Mouse (Mus musculus): Measurements from ENCODE around the gene Cidec.
A peak's percentile ranks its signal among the peaks of the same experiment; 100 is the strongest.

Gene Cidec

DNA sequence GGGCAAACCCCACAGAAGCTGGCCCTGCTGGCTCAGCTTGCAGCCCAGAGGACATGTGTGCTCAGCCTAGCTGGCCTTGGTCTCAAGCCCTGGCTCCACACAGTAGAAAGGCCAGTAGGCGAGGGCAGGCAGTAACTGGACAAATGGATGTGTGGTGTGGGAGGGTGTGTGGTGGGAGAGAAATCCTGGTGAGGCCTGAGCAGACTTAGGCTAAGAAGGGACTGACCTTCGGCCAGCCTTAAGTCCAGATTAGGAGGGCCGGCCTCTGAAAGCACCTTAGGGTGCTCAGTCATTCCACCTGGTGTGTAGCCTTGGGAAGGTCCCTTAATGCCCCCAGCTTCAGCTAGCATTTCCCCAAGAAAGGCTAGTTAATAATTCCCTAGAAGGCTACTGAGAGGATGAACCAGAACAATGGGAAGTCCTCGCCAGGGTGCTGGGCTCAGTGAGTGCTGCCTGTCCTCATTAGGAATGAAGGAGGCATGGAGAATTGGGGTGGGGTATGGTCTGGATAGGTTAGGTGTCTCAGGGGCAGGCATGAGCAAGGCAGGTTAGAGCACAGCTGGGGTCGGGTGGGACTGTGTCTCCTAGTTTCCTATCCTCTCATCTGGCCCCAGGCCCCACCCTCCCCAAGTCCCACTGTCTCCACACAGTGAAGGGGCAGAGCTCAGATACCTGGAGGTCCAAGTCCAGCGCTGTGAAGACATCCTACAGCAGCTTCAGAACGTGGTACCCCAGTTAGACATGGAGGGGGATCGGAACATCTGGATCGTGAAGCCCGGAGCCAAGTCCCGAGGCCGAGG lies 30.7 kb downstream of the Cidec start:
- no peak for DNase-seq

DNA sequence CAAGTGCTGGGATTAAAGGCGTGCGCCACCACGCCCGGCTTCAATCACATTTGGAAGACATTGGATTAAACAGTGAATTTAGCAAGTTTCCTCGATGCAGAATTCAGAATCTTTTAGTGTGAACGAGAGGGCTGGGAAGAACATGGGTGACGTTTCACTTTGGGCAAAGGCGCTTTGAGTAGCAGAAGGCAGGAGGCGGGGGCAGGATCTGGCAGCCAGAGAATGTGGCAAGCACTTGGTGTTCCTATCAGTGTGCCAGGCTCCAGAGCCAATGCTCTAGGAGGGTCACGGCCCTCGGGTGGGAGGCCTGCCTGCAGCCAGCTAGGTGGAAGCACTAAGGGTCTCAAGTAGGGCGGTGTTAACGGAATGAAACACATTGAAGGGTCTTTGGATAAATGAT lies 33.5 kb downstream of the Cidec start:
- DNase-seq, result no peak

DNA sequence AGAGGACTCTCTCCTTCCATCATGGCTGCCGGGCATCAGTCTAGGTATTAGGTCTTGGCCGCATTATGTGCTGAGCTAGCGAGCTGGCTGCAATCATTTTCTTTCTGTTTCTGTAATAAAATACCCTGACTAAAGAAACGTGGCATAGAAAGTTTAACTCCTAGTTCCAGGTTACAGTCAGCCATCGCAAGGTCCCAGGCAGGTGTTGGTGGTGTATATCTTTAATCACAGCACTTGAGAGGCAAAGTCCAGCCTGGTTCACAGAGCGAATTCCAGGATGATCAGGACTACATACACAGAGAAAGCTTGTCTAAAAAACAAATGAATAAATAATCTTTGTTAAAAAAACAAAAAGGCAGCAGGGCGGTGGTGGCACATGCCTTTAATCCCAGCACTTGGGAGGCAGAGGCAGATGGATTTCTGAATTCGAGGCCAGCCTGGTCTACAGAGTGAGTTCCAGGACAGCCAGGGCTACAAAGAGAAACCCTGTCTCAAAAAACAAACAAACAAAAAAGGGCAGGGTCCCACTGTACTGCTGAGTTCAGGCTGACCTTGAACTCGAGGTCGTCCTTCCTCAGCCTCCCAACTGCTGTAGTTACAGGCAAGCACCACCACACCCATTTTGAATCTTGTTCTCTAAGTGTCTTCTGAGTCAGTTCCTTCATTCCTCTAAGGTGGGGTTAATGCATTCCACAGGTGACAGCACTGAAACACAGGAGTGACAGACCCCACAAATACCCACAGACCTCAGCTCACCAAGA lies 39.1 kb downstream of the Cidec start:
- no peak for DNase-seq

DNA sequence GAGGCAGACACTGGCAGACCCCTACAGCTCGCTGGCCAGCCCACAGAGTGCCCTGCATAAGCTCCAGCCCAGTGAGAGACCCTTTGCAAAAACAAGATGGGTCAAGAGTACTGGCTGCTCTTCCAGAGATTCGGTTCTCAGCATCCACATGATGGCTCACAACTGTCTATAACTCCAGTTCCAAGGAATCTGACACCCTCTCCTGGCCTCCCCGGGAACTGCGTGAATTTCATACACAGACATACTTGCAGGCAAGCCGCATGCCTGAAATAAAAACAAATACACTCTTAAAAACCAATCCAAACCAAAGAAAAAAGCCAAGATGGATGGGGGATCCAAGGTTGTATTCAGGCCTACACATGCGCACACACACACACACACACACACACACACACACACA lies 40.1 kb downstream of the Cidec start:
- no peak for DNase-seq

DNA sequence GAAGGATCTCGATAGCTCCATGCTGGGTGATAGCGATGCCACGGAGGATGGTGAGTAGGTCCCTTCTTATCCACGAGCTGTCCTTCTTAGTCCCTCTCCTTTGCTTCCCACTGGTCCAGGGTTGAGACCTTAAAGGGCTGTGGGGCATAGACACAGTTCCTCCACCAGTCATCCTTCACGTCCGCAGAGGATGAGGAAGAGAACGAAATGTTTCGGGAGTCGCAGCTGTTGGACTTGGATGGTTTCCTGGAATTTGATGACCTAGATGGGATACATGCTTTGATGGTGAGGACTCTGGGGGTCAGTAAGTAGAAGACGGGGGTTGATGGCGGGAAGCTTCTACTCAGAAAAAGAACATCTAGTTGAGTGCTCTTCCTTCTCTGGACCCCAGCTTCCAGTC lies 40.7 kb downstream of the Cidec start:
- no peak for DNase-seq

DNA sequence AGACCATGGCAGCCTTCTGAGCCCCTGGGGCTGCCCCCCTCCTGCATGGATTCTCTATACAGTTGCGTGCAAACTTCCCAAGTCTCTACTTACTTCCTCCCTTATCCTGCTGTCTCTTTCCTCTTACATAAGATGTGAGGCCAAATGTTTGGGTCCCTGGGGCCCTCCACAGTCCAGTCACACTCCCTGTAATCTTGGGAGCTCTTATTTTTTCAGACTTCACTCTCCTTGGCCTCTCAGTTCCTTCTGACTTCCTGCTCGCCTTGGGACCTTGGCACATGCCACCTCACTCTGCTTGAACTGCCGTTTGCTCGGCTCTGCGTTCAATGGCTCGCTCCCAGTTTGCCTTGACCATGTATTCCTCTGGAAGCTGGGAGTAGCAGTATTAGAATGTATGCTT lies 41.6 kb downstream of the Cidec start:
- DNase-seq, result no peak

DNA sequence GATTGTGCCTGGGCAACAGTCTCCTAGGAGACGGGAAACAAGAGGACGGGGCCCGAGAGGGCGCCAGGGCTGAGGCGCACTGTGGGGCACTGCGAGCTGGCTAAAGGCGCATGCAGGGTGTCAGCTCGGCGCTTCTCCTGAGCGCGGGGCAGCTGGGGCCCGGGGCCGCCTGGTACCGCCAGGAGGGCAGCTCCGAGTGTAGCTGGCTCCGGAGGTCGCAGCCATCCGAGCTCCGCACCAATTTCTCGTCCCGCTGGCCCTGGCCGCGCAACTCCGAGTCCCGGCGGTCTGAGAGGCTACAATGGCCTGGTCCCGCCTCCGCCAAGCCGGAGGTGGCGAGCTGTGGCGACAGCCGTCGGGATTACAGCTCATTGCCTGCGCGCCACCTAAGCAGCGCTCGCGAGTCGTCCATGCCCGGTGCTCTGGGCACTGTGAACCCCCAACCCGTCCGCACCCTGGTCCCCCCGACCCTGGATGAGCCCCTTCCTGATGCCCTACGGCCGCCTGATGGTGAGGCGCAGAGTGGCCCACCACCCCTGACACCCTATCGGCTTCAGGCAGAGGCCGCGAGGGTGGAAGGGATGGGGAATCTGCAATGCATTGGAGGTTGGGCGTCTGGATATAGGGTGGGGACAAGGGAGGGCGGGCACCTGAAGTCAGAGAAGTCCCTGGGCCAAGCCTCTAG lies 43.0 kb downstream of the Cidec start:
- DNase-seq, result peak in 1 of 2 experiments; percentile 13

DNA sequence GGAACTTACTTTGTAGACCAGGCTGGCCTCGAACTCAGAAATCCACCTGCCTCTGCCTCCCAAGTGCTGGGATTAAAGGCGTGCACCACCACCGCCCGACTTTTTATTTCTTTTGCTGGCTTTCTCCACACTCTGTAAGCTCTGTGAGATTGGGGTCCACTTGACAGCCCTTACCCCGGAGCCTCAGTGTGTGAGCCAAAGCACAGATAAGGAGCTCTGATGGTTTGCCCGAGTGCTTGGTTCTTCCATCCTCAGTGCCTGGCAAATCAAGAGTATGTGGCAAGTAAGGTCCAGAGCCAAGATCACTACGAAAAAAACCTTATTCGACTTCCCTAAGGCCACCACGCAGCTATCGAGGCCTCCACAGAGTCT lies 43.6 kb downstream of the Cidec start:
- no peak for DNase-seq

DNA sequence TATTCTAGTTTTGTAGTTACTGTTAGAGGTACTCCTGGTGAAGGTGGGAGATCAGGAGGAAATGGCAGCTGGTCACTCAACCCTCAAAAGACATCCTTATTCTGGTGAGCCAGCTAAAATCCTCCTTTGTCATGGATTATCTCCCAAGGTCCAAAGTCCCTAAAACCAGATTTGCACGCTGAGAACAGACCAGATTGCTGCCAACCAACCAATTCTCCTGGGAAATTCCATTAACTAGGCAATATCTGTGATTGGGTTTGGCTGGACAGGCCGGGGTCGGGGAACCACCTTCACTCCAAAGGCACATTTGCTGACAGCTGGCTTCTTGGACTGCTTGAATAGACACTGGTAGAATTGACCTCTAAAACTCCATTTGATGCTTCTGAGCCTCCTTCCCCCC lies 44.8 kb downstream of the Cidec start:
- DNase-seq, result no peak

DNA sequence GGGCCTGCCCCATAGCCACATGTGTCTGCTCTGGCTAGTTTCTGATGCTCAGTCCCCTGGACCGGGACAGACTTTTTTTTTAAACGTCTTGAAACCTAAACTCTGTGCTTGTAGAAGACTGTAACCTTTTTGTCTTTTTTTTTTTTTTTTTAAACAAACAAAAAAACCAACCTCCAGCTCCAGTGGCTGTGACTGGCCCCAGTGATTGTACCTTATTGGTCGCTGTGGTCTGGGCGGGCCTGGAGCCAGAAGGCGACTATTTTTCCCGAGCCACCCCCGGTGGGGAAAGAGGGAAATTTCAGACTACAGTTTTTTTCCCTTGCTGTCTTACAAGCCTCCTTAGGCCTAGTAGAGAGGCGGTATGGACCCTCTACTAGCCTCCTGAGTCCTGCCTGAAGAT lies 46.6 kb downstream of the Cidec start, which contains the start of gene Ttll3:
Gene Ttll3, plus strand, starts transcription at position 301 of the 400 bp plus-strand sequence.
- DNase-seq, result no peak

DNA sequence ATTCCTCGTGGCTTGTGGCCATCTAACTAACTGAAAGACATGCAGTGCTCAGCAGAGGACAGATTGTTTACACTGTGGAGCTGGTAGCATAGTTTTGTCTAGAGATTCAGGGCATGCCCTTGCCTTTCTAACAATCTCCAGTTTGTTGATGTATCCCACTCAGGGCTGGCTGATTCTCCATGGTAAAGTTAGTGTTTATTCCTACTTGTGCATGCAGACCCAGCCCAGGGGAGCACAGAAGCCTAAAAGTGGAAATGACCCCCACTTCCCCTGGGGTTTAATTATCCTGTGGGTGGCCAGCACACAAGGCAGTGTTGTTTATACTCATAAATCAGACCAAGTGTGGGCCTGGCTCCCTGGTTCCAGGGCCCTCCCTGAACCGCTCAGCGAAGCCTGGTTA lies 49.5 kb downstream of the Cidec start:
- no peak for DNase-seq

DNA sequence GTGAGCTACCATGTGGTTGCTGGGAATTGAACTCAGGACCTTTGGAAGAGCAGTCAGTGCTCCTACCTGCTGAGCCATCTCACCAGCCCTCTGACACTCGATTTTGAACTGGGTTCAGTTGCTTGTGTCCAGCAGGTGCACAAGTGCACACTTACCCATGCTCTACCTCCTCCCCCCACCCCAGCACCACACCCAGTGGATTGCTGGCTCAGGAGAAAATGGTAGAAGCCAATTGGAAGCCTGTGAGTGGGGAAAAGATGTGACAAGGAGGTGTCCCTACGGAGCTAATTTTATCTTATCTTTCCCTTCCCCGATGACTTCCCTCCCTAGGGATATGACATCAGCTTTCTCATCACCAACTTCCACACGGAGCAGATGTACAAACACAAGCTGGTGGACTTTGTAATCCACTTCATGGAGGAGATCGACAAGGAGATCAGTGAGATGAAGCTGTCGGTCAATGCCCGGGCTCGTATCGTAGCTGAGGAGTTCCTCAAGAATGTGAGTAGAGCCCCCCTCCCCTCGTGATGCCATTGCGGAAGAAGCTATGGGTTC lies 50.3 kb downstream of the Cidec start:
- no peak for DNase-seq

DNA sequence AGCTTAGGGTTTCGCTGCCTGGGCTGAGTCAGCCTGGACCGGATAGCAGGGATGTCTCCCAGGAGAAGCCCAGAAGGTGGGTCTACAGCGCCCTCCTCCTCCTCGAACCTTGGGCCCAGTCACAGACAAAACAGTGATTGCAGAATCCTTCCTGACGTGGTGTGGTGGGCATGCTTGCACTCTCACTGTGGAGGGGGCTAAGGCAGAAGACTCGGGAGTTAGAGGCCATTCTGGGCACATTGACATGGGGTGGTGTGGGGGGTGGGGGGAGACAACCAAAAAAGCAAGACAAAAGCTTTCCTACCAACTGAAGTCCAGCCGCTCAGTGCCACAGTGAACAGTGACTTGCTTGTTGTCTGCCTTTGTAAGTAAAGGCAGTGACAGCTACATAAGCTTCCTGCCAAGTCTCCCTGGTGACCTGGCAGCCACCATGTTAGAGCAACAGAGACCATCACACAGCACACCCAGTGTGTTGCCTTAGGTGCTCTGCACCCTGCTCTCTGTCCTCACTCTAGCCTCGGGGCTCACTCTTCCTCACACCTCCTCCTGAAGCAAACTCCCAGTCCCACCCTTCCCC lies 51.1 kb downstream of the Cidec start:
- no peak for DNase-seq

DNA sequence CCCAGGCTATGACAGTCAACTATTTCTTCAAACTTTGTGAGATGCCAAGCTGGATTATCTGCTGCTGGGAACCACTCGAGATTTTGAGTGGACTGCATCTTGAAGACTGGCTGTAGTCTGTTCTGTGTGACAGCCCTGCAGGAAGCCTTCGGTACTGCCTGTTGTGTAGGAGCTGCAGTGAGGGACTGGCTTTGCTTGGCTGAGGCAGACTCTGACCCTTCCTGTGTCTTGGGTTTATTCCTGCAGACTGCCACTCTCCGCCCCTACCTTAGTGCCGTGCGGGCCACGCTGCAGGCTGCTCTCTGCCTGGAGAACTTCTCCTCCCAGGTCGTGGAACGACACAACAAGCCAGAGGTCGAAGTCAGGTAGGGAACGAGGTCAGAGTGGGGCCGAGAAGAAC lies 55.1 kb downstream of the Cidec start:
- peak in 1 of 2 experiments; percentile 9 for DNase-seq

DNA sequence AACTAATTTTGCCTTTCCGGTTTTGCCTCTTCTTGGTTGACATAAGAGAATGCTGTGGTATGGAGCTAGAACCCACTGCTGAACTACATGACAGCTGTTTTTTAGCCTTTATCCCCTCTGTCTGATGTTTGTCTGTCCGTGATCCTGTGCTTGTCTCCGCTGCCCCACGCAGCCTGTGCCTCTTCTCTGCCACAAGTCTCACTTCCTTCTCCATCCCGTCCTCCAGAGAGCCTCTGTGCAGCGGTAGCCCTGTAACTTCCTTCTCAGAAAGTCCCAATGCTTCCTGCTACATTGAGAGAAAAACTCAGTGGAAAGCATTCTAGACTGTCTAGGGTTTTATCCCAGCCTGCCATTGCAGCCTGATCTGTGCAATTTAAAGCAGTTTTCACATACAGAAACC lies 56.3 kb downstream of the Cidec start:
- peak; percentile 37 to 43 for DNase-seq

DNA sequence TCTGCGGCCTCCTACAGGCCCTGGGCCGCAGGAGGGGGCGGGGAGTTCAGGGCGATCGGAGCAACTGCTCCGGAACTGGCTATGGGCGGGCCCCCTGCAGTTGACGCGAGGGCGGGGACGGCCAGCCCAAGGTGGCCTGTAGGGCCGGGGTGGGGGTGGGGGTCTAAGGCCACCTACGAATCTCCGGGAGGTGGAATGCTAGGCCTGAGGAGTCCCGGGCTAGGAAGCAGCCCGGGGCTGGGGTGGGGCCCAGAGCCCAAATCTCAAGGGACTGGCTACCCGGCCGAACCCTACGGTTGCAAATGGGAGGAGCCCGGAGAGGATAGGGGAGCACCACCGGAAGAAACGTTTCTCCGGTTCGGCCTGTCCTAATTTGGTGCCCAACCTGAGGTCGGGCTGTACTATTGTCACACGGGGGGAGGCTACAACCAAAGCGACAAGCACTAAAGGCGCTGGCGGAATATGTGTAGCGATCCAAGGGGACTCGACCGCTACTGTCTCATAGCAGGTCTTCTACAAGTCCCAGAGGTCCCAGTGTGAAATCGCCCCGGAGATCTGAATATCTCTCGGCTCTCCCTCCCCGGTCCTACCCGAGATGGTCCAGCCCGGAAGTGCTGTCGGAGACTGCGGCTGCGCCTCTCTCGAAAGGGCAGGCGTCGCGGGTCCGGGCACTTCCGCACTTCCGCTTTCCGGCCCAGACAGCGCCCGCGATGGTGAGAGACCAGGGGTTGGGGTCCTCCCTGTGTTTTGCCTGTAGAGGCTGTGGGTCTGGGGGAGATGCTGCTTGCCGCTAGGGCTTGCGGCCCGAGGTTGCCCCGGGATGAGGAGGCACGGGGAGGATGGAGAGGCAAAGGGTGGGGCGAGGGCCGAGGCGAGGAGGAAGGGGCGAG lies 57.8 kb downstream of the Cidec start, which contains the start of the genes Tada3 and Arpc4:
Gene Tada3, minus strand, starts transcription at position 388 of the 890 bp plus-strand sequence.
Gene Arpc4, plus strand, starts transcription at position 620 of the 890 bp plus-strand sequence.
- peak; percentile 94 for DNase-seq

DNA sequence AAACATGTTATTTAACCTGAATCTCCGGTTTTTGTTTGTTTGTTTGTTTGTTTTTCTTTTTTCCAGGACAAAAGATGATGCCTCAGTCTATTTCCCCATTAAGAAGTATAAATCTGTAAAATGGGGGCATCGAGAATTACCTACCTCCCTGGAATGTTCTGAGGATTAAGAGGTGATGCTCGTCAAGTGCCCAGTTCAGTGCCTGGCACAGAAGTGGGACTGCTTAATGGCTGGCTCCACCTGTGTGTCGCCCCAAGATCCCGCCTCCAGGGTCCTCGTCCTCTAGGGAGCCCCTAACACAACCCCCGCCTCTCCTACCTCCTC lies 58.4 kb downstream of the Cidec start:
- no peak for DNase-seq
